Mouse (Mus musculus): Measurements from ENCODE around the gene Cdh4. TPM values are rescaled to one million over a fixed set of nuclear protein-coding genes. Genes with fewer than 3 reads are reported as not detected.

The Cdh4 gene
- polyA plus RNA-seq, 1 experiment, result 0.55 TPM

- Histone ChIP-seq H3K4me3 (replicated peaks; ENCODE audit: control insufficient read depth, low read depth, low read length) (no peak overlapping the region), H3K4me1 (ENCODE audit: control insufficient read depth, insufficient read depth, low read length) (no peaks in the 10 kb centered on the region), H3K27ac (ENCODE audit: control insufficient read depth, insufficient read depth, low read depth, low read length, poor library complexity) (no peak overlapping the region)
- no peak for TF ChIP-seq CTCF (IDR thresholded peaks at IDR 0.05; ENCODE audit: control insufficient read depth, insufficient read depth, low read length)
- TF ChIP-seq POLR2A (IDR thresholded peaks at IDR 0.05; ENCODE audit: borderline replicate concordance, control insufficient read depth, low read depth, low read length), result no peak
- 76% methylated on average over 6 of the region's 6 CpGs for WGBS
These were observed 78.7 kb downstream of the Cdh4 start for GRCm38 (mm10) chr2:179520941-179521340.

GRCm38 (mm10) chr2:179521444-179521843, 79.2 kb downstream of the Cdh4 start:
- no peak overlapping the region for H3K27ac ChIP-seq (ENCODE audit: control insufficient read depth, insufficient read depth, low read depth, low read length, poor library complexity)
- WGBS, result 86% methylated on average over 5 of the region's 5 CpGs
- TF ChIP-seq CTCF (IDR thresholded peaks at IDR 0.05; ENCODE audit: control insufficient read depth, insufficient read depth, low read length) (no peak), POLR2A (IDR thresholded peaks at IDR 0.05; ENCODE audit: borderline replicate concordance, control insufficient read depth, low read depth, low read length) (no peak)
- H3K4me1 ChIP-seq (ENCODE audit: control insufficient read depth, insufficient read depth, low read length), result no peaks in the 10 kb centered on the region
- H3K4me3 ChIP-seq (replicated peaks; ENCODE audit: control insufficient read depth, low read depth, low read length), result no peak overlapping the region

DNA sequence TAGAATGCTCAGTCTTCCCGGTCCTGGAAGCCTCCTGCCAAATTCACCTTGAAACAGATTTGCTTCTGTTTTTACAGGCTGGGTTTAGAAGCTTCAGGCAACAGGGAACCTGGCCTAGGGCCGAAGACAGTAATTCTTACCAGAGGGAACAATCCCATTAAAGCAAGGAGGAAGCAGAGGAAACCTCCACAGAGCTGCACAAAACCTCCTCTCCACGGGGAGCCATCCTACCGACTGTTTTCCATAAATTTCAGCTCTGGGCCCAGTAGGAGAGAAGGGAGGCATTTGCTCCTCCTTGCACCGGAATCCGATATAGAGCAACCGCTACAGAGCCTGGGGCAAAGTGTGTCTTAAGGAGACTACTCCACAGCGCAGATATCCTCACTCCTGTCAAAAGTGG, 79.9 kb downstream of the Cdh4 start:
- 48% methylated on average over 8 of the region's 8 CpGs for WGBS
- no peak for TF ChIP-seq CTCF (IDR thresholded peaks at IDR 0.05; ENCODE audit: control insufficient read depth, insufficient read depth, low read length)
- Histone ChIP-seq H3K27ac (ENCODE audit: control insufficient read depth, insufficient read depth, low read depth, low read length, poor library complexity) (no peak overlapping the region), H3K4me3 (replicated peaks; ENCODE audit: control insufficient read depth, low read depth, low read length) (no peak overlapping the region), H3K4me1 (ENCODE audit: control insufficient read depth, insufficient read depth, low read length) (no peaks in the 10 kb centered on the region)

DNA sequence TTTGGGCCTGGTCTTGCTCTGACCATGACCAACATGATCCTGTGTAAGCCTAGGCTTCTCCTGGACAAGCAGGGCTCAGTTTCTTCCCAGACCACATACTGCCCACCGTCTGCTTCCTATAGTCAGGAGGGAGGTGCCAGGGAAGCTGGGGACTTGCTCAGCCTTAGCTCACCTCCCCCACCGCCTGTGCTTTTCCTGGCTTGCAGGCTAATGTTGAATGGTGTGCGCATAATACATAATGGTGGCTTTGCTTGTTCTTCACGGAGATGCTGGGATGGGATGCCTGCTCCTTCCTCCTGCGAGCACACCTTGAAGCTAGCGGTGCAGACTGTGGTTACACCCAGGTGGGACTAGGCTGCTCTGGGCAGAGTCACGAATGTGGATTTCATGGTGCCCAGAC, 84.7 kb downstream of the Cdh4 start:
- no peak overlapping the region for H3K27ac ChIP-seq (ENCODE audit: control insufficient read depth, insufficient read depth, low read depth, low read length, poor library complexity)
- H3K4me3 ChIP-seq (replicated peaks; ENCODE audit: control insufficient read depth, low read depth, low read length), result no peak overlapping the region
- WGBS, result 68% methylated on average over 7 of the region's 7 CpGs
- TF ChIP-seq CTCF (IDR thresholded peaks at IDR 0.05; ENCODE audit: control insufficient read depth, insufficient read depth, low read length) (no peak), POLR2A (IDR thresholded peaks at IDR 0.05; ENCODE audit: borderline replicate concordance, control insufficient read depth, low read depth, low read length) (no peak)
- no peaks in the 10 kb centered on the region for H3K4me1 ChIP-seq (ENCODE audit: control insufficient read depth, insufficient read depth, low read length)

- Histone ChIP-seq H3K4me3 (replicated peaks; ENCODE audit: control insufficient read depth, low read depth, low read length) (no peak overlapping the region), H3K4me1 (ENCODE audit: control insufficient read depth, insufficient read depth, low read length) (no peaks in the 10 kb centered on the region), H3K27ac (ENCODE audit: control insufficient read depth, insufficient read depth, low read depth, low read length, poor library complexity) (no peak overlapping the region)
- WGBS, result 78% methylated on average over 7 of the region's 7 CpGs
- TF ChIP-seq CTCF (IDR thresholded peaks at IDR 0.05; ENCODE audit: control insufficient read depth, insufficient read depth, low read length) (no peak), POLR2A (IDR thresholded peaks at IDR 0.05; ENCODE audit: borderline replicate concordance, control insufficient read depth, low read depth, low read length) (no peak)
These were observed 88.3 kb downstream of the Cdh4 start for GRCm38 (mm10) chr2:179530436-179531040.

DNA sequence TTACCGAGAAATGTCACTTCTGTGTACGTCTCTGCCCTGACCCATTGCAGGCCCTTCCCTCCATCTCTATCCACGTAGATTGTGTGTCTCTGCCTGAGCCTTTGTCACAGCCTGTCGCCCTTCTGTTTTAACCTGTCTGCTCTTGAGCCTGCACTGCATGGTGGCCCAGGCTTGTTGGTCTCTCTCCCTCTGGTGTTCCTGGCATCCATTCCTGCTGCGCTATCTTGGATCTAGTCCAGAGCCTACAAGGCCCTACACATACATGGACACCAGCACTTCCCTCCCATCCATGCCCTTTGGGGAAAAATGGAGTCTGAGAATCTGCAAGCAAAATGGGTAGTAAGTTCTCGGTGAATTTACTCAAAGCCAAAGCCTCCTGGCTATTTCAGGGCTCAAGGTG, 91.0 kb downstream of the Cdh4 start:
- Histone ChIP-seq H3K27ac (ENCODE audit: control insufficient read depth, insufficient read depth, low read depth, low read length, poor library complexity) (no peak overlapping the region), H3K4me3 (replicated peaks; ENCODE audit: control insufficient read depth, low read depth, low read length) (no peak overlapping the region), H3K4me1 (ENCODE audit: control insufficient read depth, insufficient read depth, low read length) (no peaks in the 10 kb centered on the region)
- WGBS, result 68% methylated on average over 6 of the region's 6 CpGs
- no peak for TF ChIP-seq CTCF (IDR thresholded peaks at IDR 0.05; ENCODE audit: control insufficient read depth, insufficient read depth, low read length)
- TF ChIP-seq POLR2A (IDR thresholded peaks at IDR 0.05; ENCODE audit: borderline replicate concordance, control insufficient read depth, low read depth, low read length), result no peak

DNA sequence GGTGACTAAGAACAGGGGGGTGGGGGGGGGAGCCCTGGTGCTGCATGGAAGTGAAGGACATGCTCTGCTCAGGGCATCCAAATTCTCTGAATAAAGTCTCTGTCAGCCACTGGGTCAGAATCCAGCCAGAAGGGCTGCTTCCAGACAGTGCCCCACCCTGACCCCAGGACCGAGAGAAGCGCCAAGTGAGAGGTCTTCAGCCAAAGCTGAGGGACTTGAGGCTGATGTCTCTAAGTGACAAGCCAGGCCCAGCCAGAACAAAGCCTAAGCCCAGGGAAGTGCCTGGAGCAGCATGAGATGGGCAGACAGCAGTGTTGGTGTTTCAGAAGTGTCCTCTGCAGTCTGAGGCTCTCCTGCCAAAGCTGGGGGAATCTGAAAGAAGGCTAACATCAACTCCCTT, 91.7 kb downstream of the Cdh4 start:
- Histone ChIP-seq H3K4me3 (replicated peaks; ENCODE audit: control insufficient read depth, low read depth, low read length) (no peak overlapping the region), H3K27ac (ENCODE audit: control insufficient read depth, insufficient read depth, low read depth, low read length, poor library complexity) (no peak overlapping the region), H3K4me1 (ENCODE audit: control insufficient read depth, insufficient read depth, low read length) (no peaks in the 10 kb centered on the region)
- TF ChIP-seq CTCF (IDR thresholded peaks at IDR 0.05; ENCODE audit: control insufficient read depth, insufficient read depth, low read length), result no peak
- no peak for TF ChIP-seq POLR2A (IDR thresholded peaks at IDR 0.05; ENCODE audit: borderline replicate concordance, control insufficient read depth, low read depth, low read length)
- 81% methylated on average over 2 of the region's 2 CpGs for WGBS

- TF ChIP-seq CTCF (IDR thresholded peaks at IDR 0.05; ENCODE audit: control insufficient read depth, insufficient read depth, low read length) (no peak), POLR2A (IDR thresholded peaks at IDR 0.05; ENCODE audit: borderline replicate concordance, control insufficient read depth, low read depth, low read length) (no peak)
These were observed 93.0 kb downstream of the Cdh4 start for GRCm38 (mm10) chr2:179535204-179535603.

DNA sequence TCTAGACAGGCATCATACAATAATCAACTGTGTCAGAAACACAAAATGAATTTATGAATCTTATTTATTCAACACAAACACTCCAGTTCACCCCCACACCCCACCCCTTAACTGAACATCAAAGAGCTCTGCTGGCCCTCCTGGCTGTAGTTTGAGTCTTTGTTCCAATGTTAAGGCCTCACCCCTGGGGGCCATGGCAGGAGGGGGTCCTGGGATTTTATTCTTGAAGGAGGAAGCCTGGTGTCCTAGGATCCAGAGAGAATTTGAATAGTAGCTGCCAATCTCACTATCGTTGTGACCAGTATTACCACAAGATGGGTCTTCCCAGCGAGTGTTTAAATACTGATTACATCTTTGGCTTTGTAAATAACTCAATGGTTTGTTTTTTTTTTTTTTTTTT, 94.5 kb downstream of the Cdh4 start:
- TF ChIP-seq POLR2A (IDR thresholded peaks at IDR 0.05; ENCODE audit: borderline replicate concordance, control insufficient read depth, low read depth, low read length), result no peak

More at GRCm38 (mm10) chr2:179535204-179535603, 93.0 kb downstream of the Cdh4 start:
- WGBS, result 35% methylated on average over 6 of the region's 6 CpGs
- Histone ChIP-seq H3K4me1 (ENCODE audit: control insufficient read depth, insufficient read depth, low read length) (no peaks in the 10 kb centered on the region), H3K4me3 (replicated peaks; ENCODE audit: control insufficient read depth, low read depth, low read length) (no peak overlapping the region), H3K27ac (ENCODE audit: control insufficient read depth, insufficient read depth, low read depth, low read length, poor library complexity) (no peak overlapping the region)

More for the DNA sequence above, 94.5 kb downstream of the Cdh4 start:
- H3K4me1 ChIP-seq (ENCODE audit: control insufficient read depth, insufficient read depth, low read length), result no peaks in the 10 kb centered on the region
- H3K4me3 ChIP-seq (replicated peaks; ENCODE audit: control insufficient read depth, low read depth, low read length), result no peak overlapping the region
- WGBS, result 26% methylated on average over 2 of the region's 2 CpGs
- no peak overlapping the region for H3K27ac ChIP-seq (ENCODE audit: control insufficient read depth, insufficient read depth, low read depth, low read length, poor library complexity)
